Mouse (Mus musculus): ENCODE data around the gene Gli3. TPM values are rescaled to one million over a fixed set of nuclear protein-coding genes. Genes with fewer than 3 reads are reported as not detected.
A peak's percentile ranks its signal among the peaks of the same experiment; 100 is the strongest.

Gli3 gene
- polyA plus RNA-seq, 1 experiment from 2014 or later: 26.8 TPM

GRCm38 (mm10) chr13:15577133-15577917 lies 114.3 kb downstream of the Gli3 start:
- no peaks in the 10 kb centered on the region for H3K36me3 ChIP-seq (ENCODE audit: poor library complexity, severe bottlenecking)
- H3K4me3 ChIP-seq: no peak overlapping the region
- no peak overlapping the region; the same call in 1 of the 2 replicates for H3K9ac ChIP-seq
- no peak overlapping the region for H3K4me2 ChIP-seq
- H3K4me1 ChIP-seq: peaks cover 22% of the 10 kb centered on the region; the same call in 1 of the 2 replicates
- no peaks in the 10 kb centered on the region for H3K27me3 ChIP-seq
- no peak overlapping the region for H3K27ac ChIP-seq
- no peaks in the 10 kb centered on the region for H3K9me3 ChIP-seq (replicated peaks)
- no peak for ATAC-seq
- WGBS: 52% methylated on average over 8 of the region's 8 CpGs

- no peaks in the 10 kb centered on the region for H3K9me3 ChIP-seq (replicated peaks)
- H3K36me3 ChIP-seq (ENCODE audit: poor library complexity, severe bottlenecking): no peaks in the 10 kb centered on the region
- no peak overlapping the region for H3K4me2 ChIP-seq
- H3K4me3 ChIP-seq: no peak overlapping the region
- H3K9ac ChIP-seq: no peak overlapping the region
- WGBS: 73% methylated on average over 5 of the region's 5 CpGs
- ATAC-seq: no peak
- H3K27ac ChIP-seq: no peak overlapping the region
- no peaks in the 10 kb centered on the region for H3K27me3 ChIP-seq
- H3K4me1 ChIP-seq: peaks cover 22% of the 10 kb centered on the region; the same call in 1 of the 2 replicates
Measured at GRCm38 (mm10) chr13:15580458-15580857, 117.4 kb downstream of the Gli3 start.

GRCm38 (mm10) chr13:15585941-15586340 lies 122.9 kb downstream of the Gli3 start:
- Histone ChIP-seq H3K27me3 (no peaks in the 10 kb centered on the region), H3K9me3 (replicated peaks) (no peaks in the 10 kb centered on the region), H3K36me3 (ENCODE audit: poor library complexity, severe bottlenecking) (no peaks in the 10 kb centered on the region), H3K9ac (no peak overlapping the region), H3K4me3 (no peak overlapping the region), H3K4me1 (peaks cover 12% of the 10 kb centered on the region), H3K27ac (no peak overlapping the region), H3K4me2 (no peak overlapping the region)
- 91% methylated on average over 2 of the region's 2 CpGs for WGBS
- no peak for ATAC-seq

- H3K4me1 ChIP-seq: peaks cover 12% of the 10 kb centered on the region
- no peak overlapping the region for H3K9ac ChIP-seq
- 71% methylated on average over 16 of the region's 16 CpGs for WGBS
- no peak overlapping the region for H3K4me2 ChIP-seq
- H3K27ac ChIP-seq: peak overlapping the region; percentile 35; the same call in 1 of the 2 replicates
- H3K27me3 ChIP-seq: no peaks in the 10 kb centered on the region
- no peaks in the 10 kb centered on the region for H3K9me3 ChIP-seq (replicated peaks)
- peak; percentile 71 for ATAC-seq
- no peak overlapping the region for H3K4me3 ChIP-seq
- H3K36me3 ChIP-seq (ENCODE audit: poor library complexity, severe bottlenecking): no peaks in the 10 kb centered on the region
Measured at GRCm38 (mm10) chr13:15588278-15589272, 125.5 kb downstream of the Gli3 start.

GRCm38 (mm10) chr13:15590326-15590933 lies 127.4 kb downstream of the Gli3 start:
- Histone ChIP-seq H3K9me3 (replicated peaks) (no peaks in the 10 kb centered on the region), H3K27ac (no peak overlapping the region), H3K4me2 (no peak overlapping the region), H3K4me3 (no peak overlapping the region), H3K36me3 (ENCODE audit: poor library complexity, severe bottlenecking) (no peaks in the 10 kb centered on the region), H3K4me1 (peaks cover 16% of the 10 kb centered on the region), H3K27me3 (no peaks in the 10 kb centered on the region), H3K9ac (no peak overlapping the region)
- no peak for ATAC-seq
- 79% methylated on average over 6 of the region's 6 CpGs for WGBS

GRCm38 (mm10) chr13:15596667-15597066 lies 133.6 kb downstream of the Gli3 start:
- WGBS: 59% methylated on average over 5 of the region's 5 CpGs
- H3K4me2 ChIP-seq: no peak overlapping the region
- H3K36me3 ChIP-seq (ENCODE audit: poor library complexity, severe bottlenecking): no peaks in the 10 kb centered on the region
- no peak for ATAC-seq
- no peak overlapping the region for H3K9ac ChIP-seq
- H3K4me1 ChIP-seq: peaks cover 16% of the 10 kb centered on the region
- no peaks in the 10 kb centered on the region for H3K9me3 ChIP-seq (replicated peaks)
- H3K27me3 ChIP-seq: no peaks in the 10 kb centered on the region
- no peak overlapping the region for H3K4me3 ChIP-seq
- H3K27ac ChIP-seq: no peak overlapping the region; the same call in 1 of the 2 replicates

- Histone ChIP-seq H3K4me2 (no peak overlapping the region), H3K4me1 (peaks cover 43% of the 10 kb centered on the region), H3K36me3 (ENCODE audit: poor library complexity, severe bottlenecking) (no peaks in the 10 kb centered on the region), H3K4me3 (no peak overlapping the region), H3K27ac (no peak overlapping the region), H3K27me3 (no peaks in the 10 kb centered on the region), H3K9ac (no peak overlapping the region), H3K9me3 (replicated peaks) (no peaks in the 10 kb centered on the region)
- no peak for ATAC-seq
- WGBS: 74% methylated on average over 2 of the region's 2 CpGs
Measured at GRCm38 (mm10) chr13:15599741-15600140, 136.7 kb downstream of the Gli3 start.

- H3K4me2 ChIP-seq: no peak overlapping the region
- peaks cover 32% of the 10 kb centered on the region for H3K4me1 ChIP-seq
- H3K4me3 ChIP-seq: no peak overlapping the region
- no peaks in the 10 kb centered on the region for H3K27me3 ChIP-seq
- ATAC-seq: no peak
- H3K36me3 ChIP-seq (ENCODE audit: poor library complexity, severe bottlenecking): no peaks in the 10 kb centered on the region
- H3K9me3 ChIP-seq (replicated peaks): no peaks in the 10 kb centered on the region
- 7% methylated on average over 5 of the region's 5 CpGs for WGBS
- H3K9ac ChIP-seq: no peak overlapping the region
- H3K27ac ChIP-seq: 0 out of 2 replicates have a peak overlapping the region, but pooled peaks have one; percentile 48
Measured at GRCm38 (mm10) chr13:15602161-15602560, 139.1 kb downstream of the Gli3 start.

GRCm38 (mm10) chr13:15602677-15603221 lies 139.7 kb downstream of the Gli3 start:
- no peak overlapping the region for H3K4me3 ChIP-seq
- ATAC-seq: peak; percentile 54; the same call in 1 of the 2 replicates
- H3K4me1 ChIP-seq: peaks cover 33% of the 10 kb centered on the region
- 1% methylated on average over 4 of the region's 4 CpGs for WGBS
- H3K9ac ChIP-seq: no peak overlapping the region
- peak overlapping the region; percentile 48; the same call in 1 of the 2 replicates for H3K27ac ChIP-seq
- no peak overlapping the region for H3K4me2 ChIP-seq
- no peaks in the 10 kb centered on the region for H3K9me3 ChIP-seq (replicated peaks)
- no peaks in the 10 kb centered on the region for H3K27me3 ChIP-seq
- H3K36me3 ChIP-seq (ENCODE audit: poor library complexity, severe bottlenecking): no peaks in the 10 kb centered on the region

- WGBS: 27% methylated on average over 6 of the region's 6 CpGs
- Histone ChIP-seq H3K9ac (no peak overlapping the region), H3K36me3 (ENCODE audit: poor library complexity, severe bottlenecking) (no peaks in the 10 kb centered on the region), H3K27ac (no peak overlapping the region), H3K4me1 (peaks cover 34% of the 10 kb centered on the region), H3K4me3 (no peak overlapping the region), H3K9me3 (replicated peaks) (no peaks in the 10 kb centered on the region), H3K4me2 (no peak overlapping the region), H3K27me3 (no peaks in the 10 kb centered on the region)
- no peak for ATAC-seq
Measured at GRCm38 (mm10) chr13:15604074-15604473, 141.0 kb downstream of the Gli3 start.

- 14% methylated on average over 3 of the region's 3 CpGs for WGBS
- Histone ChIP-seq H3K27ac (no peak overlapping the region), H3K4me1 (peaks cover 70% of the 10 kb centered on the region)
Measured at GRCm38 (mm10) chr13:15617423-15617822, 154.4 kb downstream of the Gli3 start.

More at GRCm38 (mm10) chr13:15617423-15617822, 154.4 kb downstream of the Gli3 start:
- Histone ChIP-seq H3K4me2 (no peak overlapping the region), H3K4me3 (no peak overlapping the region), H3K9me3 (replicated peaks) (no peaks in the 10 kb centered on the region), H3K27me3 (no peaks in the 10 kb centered on the region), H3K36me3 (ENCODE audit: poor library complexity, severe bottlenecking) (no peaks in the 10 kb centered on the region), H3K9ac (no peak overlapping the region)
- no peak for ATAC-seq
